Mouse (Mus musculus) cerebellum, postnatal 25 days (tissue): Measurements from ENCODE around the gene Mcm5.

Source experiments
- DNase-seq, 2 experiments: peaks; one replicate each; pipeline ENCODE4 v3.0.0; 2021; ENCODE audit warnings: mixed read lengths in 2 of 2

The Mcm5 gene

DNA sequence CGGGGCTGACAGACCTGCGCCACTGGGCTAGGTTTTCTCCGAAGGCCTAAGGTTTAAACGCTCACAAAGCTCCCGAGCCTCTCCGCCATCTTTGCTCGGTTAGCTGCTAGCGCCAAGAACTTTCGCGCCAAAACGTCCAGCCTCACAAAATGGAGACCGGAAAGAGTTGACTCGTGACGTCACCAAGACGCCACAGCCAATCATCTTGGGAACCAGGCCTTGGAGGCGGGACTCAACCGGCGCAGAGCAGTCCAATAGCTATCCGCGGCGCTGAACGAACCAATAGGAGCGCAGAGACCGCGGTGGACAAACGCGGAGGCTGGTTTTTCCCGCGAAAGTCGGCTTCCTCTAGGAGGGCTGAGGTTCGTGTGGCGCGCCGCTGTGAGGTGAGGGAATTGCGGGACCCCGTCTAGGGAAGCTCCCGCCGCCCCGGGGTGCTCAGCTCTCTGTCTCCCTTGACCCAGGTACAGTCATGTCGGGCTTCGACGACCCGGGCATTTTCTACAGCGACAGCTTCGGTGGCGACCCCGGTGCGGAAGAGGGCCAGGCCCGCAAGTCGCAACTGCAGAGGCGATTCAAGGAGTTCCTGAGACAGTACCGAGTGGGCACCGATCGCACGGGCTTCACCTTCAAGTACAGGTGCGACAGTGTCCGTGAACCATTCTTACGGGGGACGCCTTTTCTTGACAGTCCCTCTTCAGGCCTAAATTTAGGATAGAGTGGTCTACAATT lies at the start of gene Mcm5:
Mcm5 (plus strand) TSS at position 334 of the 732 bp plus-strand sequence.
- DNase-seq, result peak; percentile 99

GRCm38 (mm10) chr8:75060022-75060421 lies 49.3 kb upstream of the Mcm5 start:
- DNase-seq, result no peak

DNA sequence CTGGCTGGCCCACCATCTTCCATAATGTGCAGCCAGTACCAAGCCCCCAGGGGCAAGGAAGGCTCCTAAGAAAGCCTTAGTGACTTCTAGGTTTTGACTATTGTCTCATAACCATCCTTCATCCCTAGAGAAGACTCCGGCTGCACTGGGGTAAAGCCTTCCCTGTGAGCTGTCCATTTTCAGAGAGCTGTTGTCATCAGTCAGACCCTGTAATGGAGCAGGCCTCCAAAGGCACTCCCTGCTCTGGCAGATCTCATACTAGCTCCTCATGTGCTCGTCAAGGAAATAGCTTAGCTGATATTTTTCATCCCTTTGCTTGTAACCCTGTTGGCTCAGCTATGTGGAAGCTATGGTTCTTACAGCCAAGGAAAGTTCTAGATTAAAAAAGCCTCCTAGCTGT lies 48.6 kb upstream of the Mcm5 start:
- no peak for DNase-seq

- DNase-seq, result no peak
These were observed 46.1 kb upstream of the Mcm5 start for GRCm38 (mm10) chr8:75063290-75063689.

GRCm38 (mm10) chr8:75064790-75065189 lies 44.6 kb upstream of the Mcm5 start:
- no peak for DNase-seq

GRCm38 (mm10) chr8:75067287-75067686 lies 42.1 kb upstream of the Mcm5 start:
- no peak for DNase-seq

GRCm38 (mm10) chr8:75070297-75070696 lies 39.1 kb upstream of the Mcm5 start:
- no peak for DNase-seq

GRCm38 (mm10) chr8:75071627-75072346 lies 37.6 kb upstream of the Mcm5 start:
- DNase-seq, result peak; percentile 80 to 89

DNA sequence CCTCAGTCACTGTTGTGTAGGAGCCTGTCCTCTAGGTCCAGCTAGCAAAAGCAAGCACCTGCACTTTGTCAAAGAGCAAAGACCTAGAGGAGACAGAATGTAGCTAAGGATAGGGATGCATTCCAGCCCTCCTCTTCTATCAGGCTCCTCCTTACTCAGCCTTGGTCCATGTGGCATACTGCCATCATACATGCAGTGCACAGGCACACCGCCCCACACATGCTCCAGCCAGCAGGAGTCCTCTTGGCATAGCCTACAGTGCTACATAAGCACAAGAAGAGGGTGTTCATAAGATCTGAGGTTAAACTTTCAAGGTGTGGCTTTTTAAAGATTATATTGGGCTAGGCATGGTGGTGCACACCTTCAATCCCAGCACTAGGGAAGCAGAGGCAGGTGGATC lies 34.5 kb upstream of the Mcm5 start:
- no peak for DNase-seq

DNA sequence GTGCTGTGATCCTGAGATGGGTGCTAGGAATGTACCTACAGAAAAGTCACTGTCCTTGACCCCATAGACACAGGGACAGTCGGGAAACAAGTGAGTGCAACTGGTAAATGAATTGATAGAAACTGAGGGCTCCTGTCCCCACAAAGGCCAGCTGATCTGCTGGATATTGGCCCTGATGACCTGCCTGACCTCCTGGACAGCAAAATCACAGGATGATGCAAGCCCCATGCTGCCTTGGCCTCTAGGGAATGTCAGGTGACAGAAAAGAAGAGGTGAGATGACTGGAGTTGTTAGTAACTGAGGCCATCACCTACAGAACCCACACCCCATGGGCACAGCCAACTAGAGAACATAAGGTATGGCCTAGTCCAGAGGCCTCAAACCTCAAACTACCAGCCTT lies 31.2 kb upstream of the Mcm5 start:
- DNase-seq, result no peak

GRCm38 (mm10) chr8:75078851-75079250 lies 30.5 kb upstream of the Mcm5 start:
- no peak for DNase-seq

- no peak for DNase-seq
These were observed 27.9 kb upstream of the Mcm5 start for GRCm38 (mm10) chr8:75081364-75082040.

DNA sequence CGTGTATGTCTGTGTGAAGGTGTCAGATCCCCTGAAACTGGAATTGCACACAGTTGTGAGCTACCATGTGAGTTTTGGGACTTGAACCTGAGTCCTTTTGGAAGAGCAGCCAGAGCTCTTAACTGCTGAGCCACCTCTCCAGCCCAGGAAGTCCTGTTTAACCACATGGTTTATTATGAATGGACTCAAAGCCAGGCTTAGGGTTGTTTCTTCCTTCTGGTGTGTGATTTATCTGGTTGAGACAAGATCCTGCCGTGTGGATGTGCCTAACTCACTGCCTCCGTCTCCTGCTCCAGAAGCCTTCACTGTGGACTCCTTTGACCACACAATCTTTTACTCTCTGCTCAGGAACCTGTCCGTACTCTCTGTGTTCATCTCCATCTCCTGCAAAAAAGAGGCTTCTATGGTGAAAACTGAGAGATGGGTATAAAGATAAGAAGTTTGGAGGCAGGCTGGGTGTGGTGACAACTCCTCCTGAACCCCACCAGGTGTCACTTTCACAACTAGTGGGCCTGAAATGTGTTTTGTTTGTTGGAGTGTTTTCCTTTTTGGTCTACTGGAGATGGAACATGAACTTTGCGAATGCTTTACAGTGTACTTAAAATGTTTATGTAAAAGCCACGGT lies 27.1 kb upstream of the Mcm5 start:
- DNase-seq, result no peak

DNA sequence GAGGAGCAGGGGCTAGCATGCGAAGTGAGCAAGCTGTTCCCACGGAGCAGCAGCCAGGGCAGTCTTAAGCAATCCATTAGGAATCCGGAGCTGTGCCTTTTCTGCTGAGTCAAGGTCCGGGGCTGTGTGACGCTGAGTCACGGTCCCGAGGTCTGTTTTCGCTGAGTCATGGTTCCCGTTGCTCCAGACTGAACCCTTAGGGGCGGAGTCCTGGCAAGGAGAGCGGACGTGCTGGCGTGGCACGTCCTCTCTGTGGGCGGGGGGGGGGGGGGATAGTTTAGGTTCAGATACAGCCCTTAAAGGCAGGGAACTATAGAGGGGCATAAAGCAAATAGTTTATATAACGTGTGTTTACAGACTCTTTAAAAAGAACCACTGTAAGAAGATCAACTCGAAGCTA lies 25.5 kb upstream of the Mcm5 start:
- DNase-seq, result peak; percentile 66 to 82

GRCm38 (mm10) chr8:75084382-75085064 lies 24.8 kb upstream of the Mcm5 start:
- no peak for DNase-seq

- DNase-seq, result no peak
These were observed 23.4 kb upstream of the Mcm5 start for GRCm38 (mm10) chr8:75086002-75086401.

- no peak for DNase-seq
These were observed 22.2 kb upstream of the Mcm5 start for GRCm38 (mm10) chr8:75087127-75087526.

- DNase-seq, result no peak
These were observed 20.1 kb upstream of the Mcm5 start for GRCm38 (mm10) chr8:75088989-75089881.

GRCm38 (mm10) chr8:75090781-75091365 lies 18.5 kb upstream of the Mcm5 start:
- DNase-seq, result no peak

GRCm38 (mm10) chr8:75093399-75094156 lies 15.8 kb upstream of the Mcm5 start, which contains the start of gene Hmox1:
Hmox1 (plus strand) TSS chr8:75093621.
- peak; percentile 64 to 75 for DNase-seq
